Mouse (Mus musculus) limb, embryonic 13.5 days (tissue): Measurements from ENCODE around the gene Psmd13. TPM values are rescaled to one million over a fixed set of nuclear protein-coding genes. Genes with fewer than 3 reads are reported as not detected.

ENCODE experiments used
- ATAC-seq: fragments of 200-750 bp; cut with Nextera tagmentation; 2 replicates; pipeline ENCODE4 v1.8.0; 2017; ENCODE audit warnings: low read depth, moderate number of reproducible peaks, moderate TSS enrichment; ENCODE audit not compliant: low FRiP score
- H3K27ac ChIP-seq: fragments of 300-500 bp; sonication (generic); 2 replicates; pipeline ENCODE4 v1.5.1; 2015; ENCODE audit warnings: inconsistent platforms, mild to moderate bottlenecking, moderate library complexity
- H3K27me3 ChIP-seq: fragments of 300-500 bp; sonication (generic); 2 replicates; pipeline ENCODE4 v1.6.1; 2015; ENCODE audit warnings: mild to moderate bottlenecking, inconsistent platforms
- H3K36me3 ChIP-seq: fragments of 300-500 bp; sonication (generic); 2 replicates; pipeline ENCODE4 v1.6.1; 2015; ENCODE audit warnings: inconsistent platforms, mild to moderate bottlenecking, moderate library complexity
- H3K4me1 ChIP-seq: fragments of 300-500 bp; sonication (generic); 2 replicates; pipeline ENCODE4 v1.6.1; 2015; ENCODE audit warnings: inconsistent platforms
- H3K4me2 ChIP-seq: fragments of 300-500 bp; sonication (generic); replicated peaks from 2 replicates; pipeline ENCODE4 v1.6.1; 2015; ENCODE audit warnings: inconsistent platforms, mild to moderate bottlenecking, moderate library complexity
- H3K4me3 ChIP-seq: fragments of 300-500 bp; sonication (generic); 2 replicates; pipeline ENCODE4 v1.5.1; 2015; ENCODE audit warnings: moderate library complexity, mild to moderate bottlenecking, inconsistent platforms
- H3K9ac ChIP-seq: fragments of 300-500 bp; sonication (generic); 2 replicates; pipeline ENCODE4 v1.6.1; 2015; ENCODE audit warnings: mild to moderate bottlenecking, inconsistent platforms
- H3K9me3 ChIP-seq: fragments of 300-500 bp; sonication (generic); 2 replicates; pipeline ENCODE4 v1.6.1; 2016; ENCODE audit warnings: inconsistent platforms
- WGBS: fragments of 180-500 bp; shearing (Covaris S2); methylation state at CpG from one replicate; pipeline ENCODE4 v1.1.7; 2015; 5-methylcytosine and 5-hydroxymethylcytosine counted together
- polyA plus RNA-seq: library from polyadenylated mRNA; unstranded; fragments of >200 nt; fragmentation: Nextera tagmentation; extraction: Ambion mirVana; gene quantifications from 2 replicates; pipeline ENCODE4 v1.2.1, GENCODE M21; 2015

Psmd13 gene
- polyA plus RNA-seq, 1 experiment from 2014 or later = 252 TPM

DNA sequence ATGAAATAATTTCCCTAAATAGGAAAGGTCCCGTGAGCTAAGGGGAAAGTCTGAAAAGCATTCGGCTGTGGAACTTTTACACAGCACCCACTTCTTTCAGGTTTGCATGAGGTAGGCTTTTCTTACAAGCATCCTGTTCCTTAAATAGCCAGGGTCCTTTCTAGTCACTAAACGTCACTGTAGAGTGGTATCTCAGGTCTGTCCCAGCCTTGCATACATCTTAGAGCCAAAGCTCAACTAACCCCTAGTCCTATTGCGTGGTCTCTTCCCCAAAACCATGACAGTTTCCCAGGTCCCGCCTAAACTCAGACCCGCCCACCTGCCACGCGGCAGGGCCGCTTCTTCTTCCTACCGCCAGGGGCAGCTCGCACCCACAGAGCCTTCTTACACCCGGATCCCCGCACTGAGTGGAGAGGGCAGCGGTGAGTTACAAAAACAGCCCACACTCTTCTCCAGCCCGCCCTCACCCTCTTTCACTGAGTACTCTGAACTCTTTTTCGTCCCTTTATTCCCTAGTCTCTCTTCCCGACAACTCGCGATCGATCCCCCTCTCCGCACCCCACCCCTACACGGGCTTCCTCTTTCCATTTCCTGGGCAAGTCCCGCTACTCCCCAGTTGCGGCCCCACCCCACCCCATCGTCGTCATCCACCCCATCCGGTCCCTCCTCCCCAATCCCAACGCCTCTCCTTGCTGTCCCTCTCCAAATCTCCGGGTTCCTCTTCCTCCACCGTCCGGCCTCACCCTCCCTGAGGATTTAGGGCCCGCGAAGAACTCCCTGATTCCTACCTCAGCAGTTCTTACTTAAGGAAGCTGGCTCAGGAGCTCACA is 59.7 kb downstream of the Psmd13 start, which contains the start of gene Pgghg:
TSS of gene Pgghg (plus strand) at position 170 of the 830 bp plus-strand sequence.
- Histone ChIP-seq H3K4me1 (peaks cover 42% of the 10 kb centered on the region), H3K27ac (peak within 1 kb of the TSS; percentile 86), H3K9ac (peak within 1 kb of the TSS; percentile 78), H3K36me3 (peaks cover 32% of the 10 kb centered on the region), H3K27me3 (peaks cover under 1% of the 10 kb centered on the region; the same call in 1 of the 2 replicates), H3K4me2 (peak within 1 kb of the TSS; percentile 80), H3K4me3 (peak within 1 kb of the TSS; percentile 61), H3K9me3 (no peaks in the 10 kb centered on the region)
- 3% methylated on average over 33 of the region's 33 CpGs for WGBS
- ATAC-seq = peak; percentile 90

DNA sequence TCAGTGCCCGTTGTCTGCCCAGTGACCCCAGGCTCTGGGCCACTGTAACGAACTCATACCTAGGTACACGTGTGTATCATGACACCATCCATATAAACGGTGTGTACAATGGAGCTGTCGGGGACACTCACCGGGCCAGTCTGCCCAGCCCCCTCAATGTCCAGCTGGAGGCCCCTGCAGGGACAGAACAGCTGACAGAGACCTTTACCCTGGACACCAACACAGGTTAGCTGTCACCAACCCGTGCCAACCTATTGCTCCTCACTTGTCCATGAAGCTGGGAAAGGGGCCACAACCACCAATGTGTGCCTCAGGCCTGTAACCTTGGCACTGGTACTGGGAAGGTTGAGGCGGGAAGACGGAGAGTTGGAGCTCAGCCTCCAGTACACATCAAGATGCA is 60.6 kb downstream of the Psmd13 start:
- Histone ChIP-seq H3K27me3 (no peaks in the 10 kb centered on the region), H3K9ac (peak overlapping the region; percentile 78), H3K27ac (peak overlapping the region; percentile 86), H3K4me1 (peaks cover 42% of the 10 kb centered on the region), H3K36me3 (peaks cover 41% of the 10 kb centered on the region), H3K4me2 (peak overlapping the region; percentile 80), H3K4me3 (peak overlapping the region; percentile 61), H3K9me3 (no peaks in the 10 kb centered on the region)
- 49% methylated on average over 9 of the region's 9 CpGs for WGBS
- no peak for ATAC-seq

DNA sequence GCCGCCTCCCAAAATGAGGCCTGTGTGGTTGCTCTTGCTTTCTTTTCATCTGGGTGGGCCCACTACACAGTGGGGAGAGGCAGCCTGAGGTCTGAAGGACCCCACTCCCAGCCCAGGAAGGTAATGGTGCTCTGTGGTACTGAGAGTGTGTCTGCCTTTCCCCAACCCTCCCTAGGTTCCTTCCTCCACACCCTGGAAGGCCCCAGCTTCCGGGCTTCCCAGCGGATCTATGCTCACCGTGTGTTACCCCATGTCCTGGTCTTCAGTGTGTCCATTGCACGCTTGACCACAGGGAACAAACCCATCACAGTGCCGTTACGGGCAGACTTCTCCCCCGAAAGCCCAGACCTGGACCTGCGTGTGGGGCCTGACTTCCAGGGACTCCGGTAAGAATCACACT is 61.0 kb downstream of the Psmd13 start:
- H3K4me2 ChIP-seq = peak overlapping the region; percentile 80
- no peaks in the 10 kb centered on the region for H3K9me3 ChIP-seq
- H3K27ac ChIP-seq = peak overlapping the region; percentile 86; the same call in 1 of the 2 replicates
- peaks cover 46% of the 10 kb centered on the region for H3K36me3 ChIP-seq
- no peaks in the 10 kb centered on the region for H3K27me3 ChIP-seq
- ATAC-seq = no peak
- peak overlapping the region; percentile 78 for H3K9ac ChIP-seq
- 85% methylated on average over 10 of the region's 10 CpGs for WGBS
- H3K4me1 ChIP-seq = peaks cover 42% of the 10 kb centered on the region
- no peak overlapping the region for H3K4me3 ChIP-seq

DNA sequence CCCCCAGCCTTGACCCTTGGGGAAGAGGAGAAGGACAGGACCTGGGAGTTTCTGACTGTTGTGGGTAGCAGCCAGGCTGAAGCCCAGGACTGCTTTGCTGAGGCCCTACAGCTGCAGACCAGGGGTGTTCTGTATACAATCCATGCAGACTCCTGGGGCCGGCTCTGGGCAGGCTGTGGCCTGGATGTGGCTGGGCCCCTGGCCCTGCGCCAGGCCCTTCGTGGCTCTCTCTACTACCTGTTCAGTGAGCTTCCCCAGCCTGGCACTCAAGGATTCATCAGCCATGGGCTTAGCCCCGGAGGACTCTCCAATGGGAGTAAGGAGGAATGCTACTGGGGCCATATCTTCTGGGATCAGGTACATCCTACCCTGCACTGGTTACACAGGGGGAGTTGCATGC is 61.6 kb downstream of the Psmd13 start:
- H3K4me1 ChIP-seq = peaks cover 42% of the 10 kb centered on the region
- no peak overlapping the region for H3K4me3 ChIP-seq
- peaks cover 51% of the 10 kb centered on the region for H3K36me3 ChIP-seq
- WGBS = 79% methylated on average over 4 of the region's 4 CpGs
- peak overlapping the region; percentile 86; the same call in 1 of the 2 replicates for H3K27ac ChIP-seq
- no peak overlapping the region for H3K9ac ChIP-seq
- H3K4me2 ChIP-seq = no peak overlapping the region
- no peak for ATAC-seq
- H3K9me3 ChIP-seq = no peaks in the 10 kb centered on the region
- H3K27me3 ChIP-seq = no peaks in the 10 kb centered on the region

DNA sequence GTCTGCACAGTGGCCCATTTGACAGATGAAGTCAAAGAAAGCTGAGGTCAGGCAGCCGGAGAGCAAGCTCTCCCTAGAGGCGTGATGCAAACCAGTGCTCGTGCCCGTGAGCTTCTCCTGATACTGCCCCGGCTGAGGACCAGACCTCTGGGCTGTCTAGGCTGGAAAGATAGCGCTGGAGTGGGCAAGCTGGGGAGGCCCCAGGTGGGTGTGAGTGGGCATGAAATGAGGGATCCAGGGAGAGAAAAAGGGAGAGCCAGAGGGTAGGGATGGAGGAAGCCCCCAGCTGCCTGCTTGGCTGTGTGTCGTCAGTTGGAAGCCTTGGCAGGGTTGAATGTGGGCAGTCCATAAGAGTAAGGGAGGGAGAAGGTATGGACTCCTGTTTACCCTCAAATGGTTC is 62.5 kb downstream of the Psmd13 start:
- Histone ChIP-seq H3K4me3 (no peak overlapping the region), H3K9ac (no peak overlapping the region), H3K4me2 (no peak overlapping the region), H3K27ac (no peak overlapping the region), H3K4me1 (peaks cover 37% of the 10 kb centered on the region), H3K27me3 (no peaks in the 10 kb centered on the region), H3K36me3 (peaks cover 60% of the 10 kb centered on the region), H3K9me3 (no peaks in the 10 kb centered on the region)
- ATAC-seq = no peak
- WGBS = 89% methylated on average over 7 of the region's 7 CpGs

DNA sequence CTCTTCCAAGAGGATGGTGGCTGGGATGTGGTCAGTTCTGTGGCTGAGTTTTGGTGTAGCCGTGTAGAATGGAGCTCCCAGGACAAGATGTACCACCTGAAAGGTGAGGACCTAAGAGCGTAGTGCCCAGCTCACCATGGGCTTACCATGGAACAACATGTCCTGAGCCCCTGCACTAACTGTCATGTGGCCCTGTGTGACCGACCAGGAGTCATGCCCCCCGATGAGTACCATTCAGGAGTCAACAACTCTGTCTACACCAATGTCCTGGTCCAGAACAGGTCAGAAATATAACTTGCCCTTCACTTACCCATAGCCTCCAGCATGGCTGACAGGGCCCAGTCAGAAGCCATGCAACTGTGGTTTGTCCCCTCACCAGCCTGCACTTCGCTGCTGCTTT is 63.5 kb downstream of the Psmd13 start:
- no peak overlapping the region for H3K9ac ChIP-seq
- 89% methylated on average over 5 of the region's 5 CpGs for WGBS
- no peaks in the 10 kb centered on the region for H3K9me3 ChIP-seq
- no peak overlapping the region for H3K27ac ChIP-seq
- H3K4me1 ChIP-seq = peaks cover 32% of the 10 kb centered on the region
- H3K4me2 ChIP-seq = no peak overlapping the region
- no peak overlapping the region for H3K4me3 ChIP-seq
- H3K27me3 ChIP-seq = no peaks in the 10 kb centered on the region
- ATAC-seq = no peak
- peaks cover 70% of the 10 kb centered on the region for H3K36me3 ChIP-seq

DNA sequence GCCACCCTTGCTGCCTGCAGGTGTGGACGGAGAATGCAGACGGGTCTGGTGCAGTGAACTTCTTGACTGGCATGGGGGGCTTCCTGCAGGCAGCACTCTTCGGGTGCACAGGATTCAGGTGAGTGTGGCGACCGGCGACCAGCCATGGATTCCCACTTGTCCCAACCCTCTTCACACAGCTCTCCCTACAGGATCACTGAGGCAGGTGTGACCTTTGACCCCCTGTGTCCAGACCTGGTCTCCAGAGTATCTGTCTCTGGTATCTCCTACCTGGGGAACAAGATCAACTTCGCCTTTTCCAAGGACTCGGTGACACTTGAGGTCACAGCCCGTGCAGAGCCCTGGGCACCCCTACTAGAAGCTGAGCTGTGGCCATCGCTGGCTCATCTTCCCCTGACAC is 64.5 kb downstream of the Psmd13 start:
- Histone ChIP-seq H3K9ac (no peak overlapping the region), H3K4me3 (no peak overlapping the region), H3K27ac (no peak overlapping the region), H3K4me2 (no peak overlapping the region), H3K4me1 (peaks cover 33% of the 10 kb centered on the region), H3K9me3 (no peaks in the 10 kb centered on the region), H3K36me3 (peaks cover 75% of the 10 kb centered on the region), H3K27me3 (no peaks in the 10 kb centered on the region)
- WGBS = 90% methylated on average over 10 of the region's 10 CpGs
- ATAC-seq = no peak

DNA sequence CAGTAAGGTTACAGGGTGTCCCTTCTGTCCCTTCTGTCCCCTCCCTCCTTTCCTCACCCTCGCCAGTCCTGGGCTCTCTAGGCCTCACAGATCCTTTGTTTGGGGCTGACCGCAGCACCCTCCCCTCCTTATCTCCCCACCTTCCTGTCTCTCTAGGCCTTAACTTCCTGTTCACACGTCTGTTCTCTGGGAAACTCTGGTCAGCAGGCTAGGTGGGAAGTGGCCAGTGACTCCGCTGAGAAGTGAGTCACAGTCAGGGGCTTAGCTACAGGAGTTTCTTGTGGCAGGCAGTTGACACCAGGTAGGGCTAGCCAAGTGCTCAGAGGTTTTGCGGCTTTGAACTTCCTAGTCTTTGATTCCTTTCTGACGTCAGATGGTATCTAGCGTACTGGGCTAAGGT is 65.2 kb downstream of the Psmd13 start:
- H3K27me3 ChIP-seq = no peaks in the 10 kb centered on the region
- H3K4me2 ChIP-seq = no peak overlapping the region
- peaks cover 38% of the 10 kb centered on the region for H3K4me1 ChIP-seq
- no peak overlapping the region for H3K9ac ChIP-seq
- no peak overlapping the region for H3K27ac ChIP-seq
- 57% methylated on average over 7 of the region's 7 CpGs for WGBS
- H3K4me3 ChIP-seq = no peak overlapping the region
- ATAC-seq = no peak
- H3K36me3 ChIP-seq = peaks cover 75% of the 10 kb centered on the region
- no peaks in the 10 kb centered on the region for H3K9me3 ChIP-seq

DNA sequence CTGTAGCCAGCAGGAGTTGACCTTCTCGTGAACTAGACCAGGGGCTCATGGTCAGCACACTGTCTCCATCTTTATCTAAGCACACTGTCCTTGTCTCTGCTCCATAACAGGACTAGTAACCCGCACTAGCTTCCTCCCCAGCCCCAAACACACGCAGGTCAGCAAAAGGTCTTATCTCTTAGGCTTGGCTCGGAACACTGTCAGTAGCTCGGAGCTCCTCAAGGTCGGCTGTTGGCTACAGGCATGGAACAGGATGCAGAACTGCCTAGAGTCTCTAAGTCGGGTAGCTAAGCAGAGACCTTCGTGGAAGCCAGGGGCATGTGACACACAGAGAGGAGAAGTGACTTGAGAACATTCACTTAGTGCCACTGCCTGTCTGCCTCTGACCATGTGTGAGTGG is 66.4 kb downstream of the Psmd13 start:
- no peak overlapping the region for H3K27ac ChIP-seq
- H3K4me2 ChIP-seq = no peak overlapping the region
- H3K9me3 ChIP-seq = no peaks in the 10 kb centered on the region
- no peaks in the 10 kb centered on the region for H3K27me3 ChIP-seq
- peaks cover 82% of the 10 kb centered on the region for H3K36me3 ChIP-seq
- H3K4me3 ChIP-seq = no peak overlapping the region
- 92% methylated on average over 8 of the region's 8 CpGs for WGBS
- no peak for ATAC-seq
- H3K9ac ChIP-seq = no peak overlapping the region
- peaks cover 38% of the 10 kb centered on the region for H3K4me1 ChIP-seq

Other genes with a start within 250 kb of the Psmd13 start
- gene Olfr53, start 235.5 kb upstream of the Psmd13 start, polyA plus RNA-seq = not detected in 2 replicates
- 0.03 TPM in 2 replicates for gene Olfr539, start 222.0 kb upstream of the Psmd13 start, polyA plus RNA-seq
- 0.04 and 0.13 TPM in 2 replicates for gene Olfr45, start 200.0 kb upstream of the Psmd13 start, polyA plus RNA-seq
- gene Olfr541, start 184.7 kb upstream of the Psmd13 start, polyA plus RNA-seq = not detected in 2 replicates
- gene Cyp2e1, start 118.2 kb upstream of the Psmd13 start, polyA plus RNA-seq = not detected in 2 replicates
- 0.67 and 1.1 TPM in 2 replicates for gene Syce1, start 94.1 kb upstream of the Psmd13 start, polyA plus RNA-seq
- gene Zfp941, start 59.8 kb upstream of the Psmd13 start, polyA plus RNA-seq = 2.7 and 3.0 TPM in 2 replicates
- gene Urah, start 47.0 kb upstream of the Psmd13 start, polyA plus RNA-seq = 1.0 and 1.4 TPM in 2 replicates
- gene Scgb1c1, start 36.4 kb upstream of the Psmd13 start, polyA plus RNA-seq = not detected in 2 replicates
- not detected in 2 replicates for gene Odf3, start 34.2 kb upstream of the Psmd13 start, polyA plus RNA-seq
- gene Gm45785, start 25.6 kb upstream of the Psmd13 start, polyA plus RNA-seq = not detected in 2 replicates
- 65.2 and 73.1 TPM in 2 replicates for gene Ric8a, start 25.0 kb upstream of the Psmd13 start, polyA plus RNA-seq
- gene Bet1l, start 24.4 kb upstream of the Psmd13 start, polyA plus RNA-seq = 59.2 and 63.6 TPM in 2 replicates
- gene Sirt3, start 341 bp downstream of the Psmd13 start, polyA plus RNA-seq = 29.6 and 30.1 TPM in 2 replicates
- 9.3 and 10.0 TPM in 2 replicates for gene Cox8b, start 18.5 kb downstream of the Psmd13 start, polyA plus RNA-seq
- 0.05 and 0.06 TPM in 2 replicates for gene Nlrp6, start 38.9 kb downstream of the Psmd13 start, polyA plus RNA-seq
- gene Pgghg, start 59.4 kb downstream of the Psmd13 start, polyA plus RNA-seq = 25.9 and 28.0 TPM in 2 replicates
- 10.7 and 15.2 TPM in 2 replicates for gene Ifitm5, start 68.3 kb downstream of the Psmd13 start, polyA plus RNA-seq
- not detected in 2 replicates for gene Gm45717, start 74.0 kb downstream of the Psmd13 start, polyA plus RNA-seq
- 1,181 and 1,271 TPM in 2 replicates for gene Ifitm2, start 74.0 kb downstream of the Psmd13 start, polyA plus RNA-seq
- 50.2 and 64.6 TPM in 2 replicates for gene Ifitm1, start 85.3 kb downstream of the Psmd13 start, polyA plus RNA-seq
- 121 and 130 TPM in 2 replicates for gene Ifitm3, start 128.8 kb downstream of the Psmd13 start, polyA plus RNA-seq
- gene Ifitm6, start 136.0 kb downstream of the Psmd13 start, polyA plus RNA-seq = 0.31 TPM in 1 of 2 replicates, not detected in the other
- not detected in 2 replicates for gene Gm17387, start 147.2 kb downstream of the Psmd13 start, polyA plus RNA-seq
- 21.5 and 26.9 TPM in 2 replicates for gene B4galnt4, start 179.1 kb downstream of the Psmd13 start, polyA plus RNA-seq
- 23.9 and 25.5 TPM in 2 replicates for gene Pkp3, start 196.2 kb downstream of the Psmd13 start, polyA plus RNA-seq
- gene Sigirr, start 218.6 kb downstream of the Psmd13 start, polyA plus RNA-seq = 2.7 and 3.1 TPM in 2 replicates
- 1.3 and 2.1 TPM in 2 replicates for gene Ano9, start 235.8 kb downstream of the Psmd13 start, polyA plus RNA-seq
- gene Ptdss2, start 240.4 kb downstream of the Psmd13 start, polyA plus RNA-seq = 85.5 and 89.2 TPM in 2 replicates